Mouse (Mus musculus) hindbrain, embryonic 16.5 days (tissue): Measurements from ENCODE around the gene Ralgps2. TPM values are rescaled to one million over a fixed set of nuclear protein-coding genes. Genes with fewer than 3 reads are reported as not detected.

Experiments
- ATAC-seq: fragments of 200-750 bp; cut with Nextera tagmentation; 2 replicates; pipeline ENCODE4 v1.8.0; 2017; ENCODE audit warnings: moderate TSS enrichment, moderate library complexity
- H3K27ac ChIP-seq: fragments of 300-500 bp; sonication (generic); 2 replicates; pipeline ENCODE4 v1.5.1; 2014; ENCODE audit warnings: low read depth, mild to moderate bottlenecking, control low read depth, low read length, moderate library complexity
- H3K27me3 ChIP-seq: fragments of 300-500 bp; sonication (generic); replicated peaks from 2 replicates; pipeline ENCODE4 v1.6.1; 2014; ENCODE audit warnings: low read length; ENCODE audit not compliant: control insufficient read depth, insufficient read depth
- H3K36me3 ChIP-seq: fragments of 300-500 bp; sonication (generic); 2 replicates; pipeline ENCODE4 v1.6.1; 2014; ENCODE audit warnings: mild to moderate bottlenecking, low read length, moderate library complexity, mixed read lengths; ENCODE audit not compliant: control insufficient read depth, insufficient read depth
- H3K4me1 ChIP-seq: fragments of 300-500 bp; sonication (generic); 2 replicates; pipeline ENCODE4 v1.6.1; 2014; ENCODE audit warnings: low read depth, low read length; ENCODE audit not compliant: control insufficient read depth, insufficient read depth
- H3K4me2 ChIP-seq: fragments of 300-500 bp; sonication (generic); 2 replicates; pipeline ENCODE4 v1.6.1; 2014; ENCODE audit warnings: mild to moderate bottlenecking, low read length, control low read depth, moderate library complexity
- H3K4me3 ChIP-seq: fragments of 300-500 bp; sonication (generic); 2 replicates; pipeline ENCODE4 v1.5.1; 2014; ENCODE audit warnings: mild to moderate bottlenecking, low read length, control low read depth, moderate library complexity
- H3K9ac ChIP-seq: fragments of 300-500 bp; sonication (generic); 2 replicates; pipeline ENCODE4 v1.6.1; 2014; ENCODE audit warnings: low read depth, mild to moderate bottlenecking, control low read depth, low read length, moderate library complexity
- H3K9me3 ChIP-seq: fragments of 300-500 bp; sonication (generic); 2 replicates; pipeline ENCODE4 v1.6.1; 2014; ENCODE audit warnings: mild to moderate bottlenecking, low read length, moderate library complexity; ENCODE audit not compliant: control insufficient read depth
- WGBS: fragments of 180-500 bp; shearing (Covaris S2); extraction: QIAGEN DNeasy Blood & Tissue Kit; methylation state at CpG from one replicate; pipeline ENCODE4 v1.1.7; 2014; 5-methylcytosine and 5-hydroxymethylcytosine counted together
- polyA plus RNA-seq: library from polyadenylated mRNA; unstranded; fragments of >200 nt; fragmentation: Nextera tagmentation; extraction: Ambion mirVana; gene quantifications from 2 replicates; pipeline ENCODE4 v1.2.1, GENCODE M21; 2015

Gene Ralgps2
- polyA plus RNA-seq, 1 experiment from 2014 or later: 74.7 TPM

- H3K27ac ChIP-seq: no peak overlapping the region
- no peaks in the 10 kb centered on the region for H3K4me1 ChIP-seq
- no peaks in the 10 kb centered on the region for H3K27me3 ChIP-seq
- 71% methylated on average over 5 of the region's 5 CpGs for WGBS
- H3K9ac ChIP-seq: no peak overlapping the region
- no peak overlapping the region for H3K4me2 ChIP-seq
- no peak overlapping the region for H3K4me3 ChIP-seq
- H3K9me3 ChIP-seq: no peaks in the 10 kb centered on the region
- H3K36me3 ChIP-seq: no peaks in the 10 kb centered on the region
- ATAC-seq: no peak
Measured at GRCm38 (mm10) chr1:156914942-156915341, 24.5 kb downstream of the Ralgps2 start.

- Histone ChIP-seq H3K4me1 (no peaks in the 10 kb centered on the region), H3K27ac (no peak overlapping the region), H3K9me3 (no peaks in the 10 kb centered on the region), H3K4me3 (no peak overlapping the region), H3K9ac (no peak overlapping the region), H3K36me3 (no peaks in the 10 kb centered on the region), H3K4me2 (no peak overlapping the region), H3K27me3 (no peaks in the 10 kb centered on the region)
- ATAC-seq: no peak
- 91% methylated on average over 6 of the region's 6 CpGs for WGBS
Measured at GRCm38 (mm10) chr1:156913190-156913589, 26.2 kb downstream of the Ralgps2 start.

GRCm38 (mm10) chr1:156910948-156911347, 28.5 kb downstream of the Ralgps2 start:
- no peak overlapping the region for H3K4me2 ChIP-seq
- no peaks in the 10 kb centered on the region for H3K36me3 ChIP-seq
- 67% methylated on average over 2 of the region's 2 CpGs for WGBS
- no peaks in the 10 kb centered on the region for H3K27me3 ChIP-seq
- no peak overlapping the region for H3K4me3 ChIP-seq
- H3K9me3 ChIP-seq: no peaks in the 10 kb centered on the region
- H3K4me1 ChIP-seq: no peaks in the 10 kb centered on the region
- no peak for ATAC-seq
- no peak overlapping the region for H3K9ac ChIP-seq
- H3K27ac ChIP-seq: no peak overlapping the region

GRCm38 (mm10) chr1:156909866-156910265, 29.6 kb downstream of the Ralgps2 start:
- no peaks in the 10 kb centered on the region for H3K4me1 ChIP-seq
- H3K27me3 ChIP-seq: no peaks in the 10 kb centered on the region
- H3K9me3 ChIP-seq: no peaks in the 10 kb centered on the region
- H3K27ac ChIP-seq: no peak overlapping the region
- H3K4me3 ChIP-seq: no peak overlapping the region
- H3K4me2 ChIP-seq: no peak overlapping the region
- no peak for ATAC-seq
- H3K36me3 ChIP-seq: no peaks in the 10 kb centered on the region
- no peak overlapping the region for H3K9ac ChIP-seq

- no peak for ATAC-seq
- Histone ChIP-seq H3K9ac (no peak overlapping the region), H3K4me3 (no peak overlapping the region), H3K9me3 (no peaks in the 10 kb centered on the region), H3K27me3 (no peaks in the 10 kb centered on the region), H3K4me1 (no peaks in the 10 kb centered on the region), H3K4me2 (no peak overlapping the region), H3K27ac (no peak overlapping the region), H3K36me3 (no peaks in the 10 kb centered on the region)
- WGBS: 96% methylated on average over 4 of the region's 4 CpGs
Measured at GRCm38 (mm10) chr1:156909265-156909664, 30.2 kb downstream of the Ralgps2 start.

- no peaks in the 10 kb centered on the region for H3K9me3 ChIP-seq
- 88% methylated on average over 2 of the region's 2 CpGs for WGBS
- no peaks in the 10 kb centered on the region for H3K4me1 ChIP-seq
- no peak overlapping the region for H3K27ac ChIP-seq
- H3K36me3 ChIP-seq: no peaks in the 10 kb centered on the region
- H3K27me3 ChIP-seq: no peaks in the 10 kb centered on the region
- no peak overlapping the region for H3K4me2 ChIP-seq
- H3K9ac ChIP-seq: no peak overlapping the region
- ATAC-seq: no peak
- no peak overlapping the region for H3K4me3 ChIP-seq
Measured at GRCm38 (mm10) chr1:156905660-156906059, 33.8 kb downstream of the Ralgps2 start.

GRCm38 (mm10) chr1:156903899-156904298, 35.5 kb downstream of the Ralgps2 start:
- no peak overlapping the region for H3K9ac ChIP-seq

GRCm38 (mm10) chr1:156901689-156902088, 37.7 kb downstream of the Ralgps2 start:
- Histone ChIP-seq H3K27me3 (no peaks in the 10 kb centered on the region), H3K9me3 (no peaks in the 10 kb centered on the region), H3K4me3 (no peak overlapping the region), H3K4me2 (no peak overlapping the region), H3K27ac (no peak overlapping the region), H3K4me1 (no peaks in the 10 kb centered on the region), H3K9ac (no peak overlapping the region), H3K36me3 (peaks cover 9% of the 10 kb centered on the region; the same call in 1 of the 2 replicates)
- WGBS: 89% methylated on average over 6 of the region's 6 CpGs
- no peak for ATAC-seq

More at GRCm38 (mm10) chr1:156903899-156904298, 35.5 kb downstream of the Ralgps2 start:
- Histone ChIP-seq H3K36me3 (peaks cover 3% of the 10 kb centered on the region; the same call in 1 of the 2 replicates), H3K4me2 (no peak overlapping the region), H3K27me3 (no peaks in the 10 kb centered on the region), H3K27ac (no peak overlapping the region), H3K4me1 (no peaks in the 10 kb centered on the region), H3K9me3 (no peaks in the 10 kb centered on the region), H3K4me3 (no peak overlapping the region)
- 94% methylated on average over 3 of the region's 3 CpGs for WGBS
- ATAC-seq: no peak

GRCm38 (mm10) chr1:156891561-156891960, 47.9 kb downstream of the Ralgps2 start:
- H3K27me3 ChIP-seq: no peaks in the 10 kb centered on the region
- ATAC-seq: no peak

GRCm38 (mm10) chr1:156888830-156889229, 50.6 kb downstream of the Ralgps2 start:
- no peak for ATAC-seq
- H3K4me2 ChIP-seq: no peak overlapping the region
- 90% methylated on average over 4 of the region's 4 CpGs for WGBS
- no peak overlapping the region for H3K9ac ChIP-seq
- no peaks in the 10 kb centered on the region for H3K27me3 ChIP-seq
- H3K9me3 ChIP-seq: no peaks in the 10 kb centered on the region
- H3K4me3 ChIP-seq: no peak overlapping the region
- H3K27ac ChIP-seq: no peak overlapping the region
- H3K4me1 ChIP-seq: no peaks in the 10 kb centered on the region
- H3K36me3 ChIP-seq: peaks cover 18% of the 10 kb centered on the region

More at GRCm38 (mm10) chr1:156891561-156891960, 47.9 kb downstream of the Ralgps2 start:
- Histone ChIP-seq H3K36me3 (peaks cover 16% of the 10 kb centered on the region), H3K4me2 (no peak overlapping the region), H3K4me3 (no peak overlapping the region), H3K9me3 (no peaks in the 10 kb centered on the region), H3K9ac (no peak overlapping the region), H3K27ac (no peak overlapping the region), H3K4me1 (no peaks in the 10 kb centered on the region)
- 93% methylated on average over 4 of the region's 4 CpGs for WGBS
